Mouse (Mus musculus) gonadal fat pad, adult 2 months (tissue): ENCODE measurements around the gene Zpbp2. TPM values are rescaled to one million over a fixed set of nuclear protein-coding genes. Genes with fewer than 3 reads are reported as not detected.
"Not testable (repeated sequence)": the region's sequence is repeated elsewhere in the genome, so short reads cannot be mapped to it uniquely, and the experiment has no call there.

Experiments used
- DNase-seq: peaks from one replicate; pipeline ENCODE4 v3.0.0-alpha.2; 2012; ENCODE audit warnings: low read depth
- polyA plus RNA-seq: library from polyadenylated mRNA; depleted of rRNA; stranded (reverse); fragments of >200 nt; gene quantifications from 2 replicates; pipeline ENCODE4 v1.2.3, GENCODE M21; 2012; rRNA removed

Zpbp2 gene
- polyA plus RNA-seq, 1 experiment = 0.47 TPM

- no peak for DNase-seq
These were observed 39.9 kb downstream of the Zpbp2 start for GRCm38 (mm10) chr11:98590548-98591445.

- no peak for DNase-seq
These were observed 44.1 kb downstream of the Zpbp2 start for GRCm38 (mm10) chr11:98595021-98595420.

- DNase-seq = no peak
These were observed 44.6 kb downstream of the Zpbp2 start for GRCm38 (mm10) chr11:98595473-98595872.

- DNase-seq = no peak
These were observed 45.1 kb downstream of the Zpbp2 start for GRCm38 (mm10) chr11:98595955-98596354.

- DNase-seq = no peak
These were observed 46.5 kb downstream of the Zpbp2 start for GRCm38 (mm10) chr11:98597363-98597762.

GRCm38 (mm10) chr11:98597991-98598390, 47.1 kb downstream of the Zpbp2 start, which contains the start of gene Lrrc3c:
Gene Lrrc3c (plus strand): TSS chr11:98598291.
- no peak for DNase-seq

- DNase-seq = no peak
These were observed 48.0 kb downstream of the Zpbp2 start for GRCm38 (mm10) chr11:98598851-98599290.

- no peak for DNase-seq
These were observed 48.4 kb downstream of the Zpbp2 start for GRCm38 (mm10) chr11:98599291-98599690.

- DNase-seq = no peak
These were observed 51.3 kb downstream of the Zpbp2 start for GRCm38 (mm10) chr11:98602090-98602690.

- DNase-seq = no peak
These were observed 53.1 kb downstream of the Zpbp2 start for GRCm38 (mm10) chr11:98603953-98604352.

GRCm38 (mm10) chr11:98604911-98605310, 54.0 kb downstream of the Zpbp2 start:
- not testable (repeated sequence) for DNase-seq

GRCm38 (mm10) chr11:98606763-98607162, 55.9 kb downstream of the Zpbp2 start:
- DNase-seq = no peak

Other genes starting within 250 kb of the Zpbp2 start
- not detected in 2 replicates for gene Neurod2, start 221.4 kb upstream of the Zpbp2 start, polyA plus RNA-seq
- gene Ppp1r1b, start 202.7 kb upstream of the Zpbp2 start, polyA plus RNA-seq = 10.1 and 15.0 TPM in 2 replicates
- 61.2 and 80.9 TPM in 2 replicates for gene Stard3, start 192.7 kb upstream of the Zpbp2 start, polyA plus RNA-seq
- gene Tcap, start 167.3 kb upstream of the Zpbp2 start, polyA plus RNA-seq = 0.85 and 2.9 TPM in 2 replicates
- gene Pnmt, start 164.6 kb upstream of the Zpbp2 start, polyA plus RNA-seq = 7.5 and 32.4 TPM in 2 replicates
- gene Pgap3, start 150.6 kb upstream of the Zpbp2 start, polyA plus RNA-seq = 29.5 and 30.4 TPM in 2 replicates
- gene Erbb2, start 138.6 kb upstream of the Zpbp2 start, polyA plus RNA-seq = 33.8 and 35.3 TPM in 2 replicates
- gene Mien1, start 112.1 kb upstream of the Zpbp2 start, polyA plus RNA-seq = 217 and 228 TPM in 2 replicates
- gene Grb7, start 104.7 kb upstream of the Zpbp2 start, polyA plus RNA-seq = 54.7 and 54.8 TPM in 2 replicates
- 0.82 and 0.98 TPM in 2 replicates for gene Ikzf3, start 5.1 kb upstream of the Zpbp2 start, polyA plus RNA-seq
- gene Ormdl3, start 36.3 kb downstream of the Zpbp2 start, polyA plus RNA-seq = 161 and 192 TPM in 2 replicates
- not detected in 2 replicates for gene Lrrc3c, start 47.2 kb downstream of the Zpbp2 start, polyA plus RNA-seq
- gene Gm12355, start 74.6 kb downstream of the Zpbp2 start, polyA plus RNA-seq = not detected in 2 replicates
- not detected in 2 replicates for gene Gsdma3, start 75.3 kb downstream of the Zpbp2 start, polyA plus RNA-seq
- not detected in 2 replicates for gene Gsdma2, start 95.7 kb downstream of the Zpbp2 start, polyA plus RNA-seq
- gene Gsdma, start 113.3 kb downstream of the Zpbp2 start, polyA plus RNA-seq = 0.05 and 0.09 TPM in 2 replicates
- gene Psmd3, start 131.5 kb downstream of the Zpbp2 start, polyA plus RNA-seq = 184 and 186 TPM in 2 replicates
- 1.1 and 2.8 TPM in 2 replicates for gene Csf3, start 150.2 kb downstream of the Zpbp2 start, polyA plus RNA-seq
- 77.3 and 78.0 TPM in 2 replicates for gene Med24, start 178.3 kb downstream of the Zpbp2 start, polyA plus RNA-seq
- gene Thra, start 189.5 kb downstream of the Zpbp2 start, polyA plus RNA-seq = 73.1 and 89.0 TPM in 2 replicates
- gene Nr1d1, start 224.2 kb downstream of the Zpbp2 start, polyA plus RNA-seq = 76.6 and 109 TPM in 2 replicates
- 25.4 and 37.2 TPM in 2 replicates for gene Msl1, start 244.4 kb downstream of the Zpbp2 start, polyA plus RNA-seq